Mouse (Mus musculus): Measurements from ENCODE around the gene Mrgprf.

Mrgprf gene

GRCm38 (mm10) chr7:145300321-145301007, at the start of gene Mrgprf:
Mrgprf (plus strand) TSS chr7:145300828.
- DNase-seq (ENCODE audit: low read depth, low spot score) = no peak

- peak; percentile 26 for DNase-seq (ENCODE audit: low read depth, low spot score)
Measured at GRCm38 (mm10) chr7:145252715-145253476, 47.7 kb upstream of the Mrgprf start.

DNA sequence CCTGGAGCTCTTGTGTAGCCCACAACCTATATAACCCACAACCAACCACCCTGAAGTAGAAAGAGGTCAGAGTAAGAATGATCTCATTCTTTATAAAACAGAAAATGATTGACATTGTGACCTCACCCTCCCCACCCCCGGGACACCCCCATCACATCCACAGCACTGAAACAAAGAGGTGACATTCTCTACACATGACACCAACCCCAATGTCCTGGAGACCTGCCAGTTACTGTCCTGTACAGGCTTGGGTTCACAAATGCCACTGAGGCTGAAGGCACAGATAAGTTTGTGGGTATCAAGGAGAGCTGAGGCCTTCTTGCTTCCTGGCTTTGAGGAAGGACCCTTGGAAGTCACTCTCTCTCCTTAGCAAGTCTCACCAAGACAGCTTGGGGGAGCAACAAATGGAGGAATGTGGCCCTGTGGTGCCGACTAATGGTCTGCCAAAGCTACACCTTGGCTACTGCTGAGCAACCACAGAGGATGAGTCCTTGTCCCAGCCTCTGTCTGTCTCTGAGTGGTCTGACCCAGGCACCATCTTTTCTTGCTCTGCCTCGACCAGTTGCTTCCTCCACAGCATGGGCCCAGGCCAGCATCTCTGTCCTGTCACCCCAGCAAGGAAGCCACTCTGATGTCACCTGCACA, 46.5 kb upstream of the Mrgprf start:
- DNase-seq (ENCODE audit: low read depth, low spot score) = no peak

DNA sequence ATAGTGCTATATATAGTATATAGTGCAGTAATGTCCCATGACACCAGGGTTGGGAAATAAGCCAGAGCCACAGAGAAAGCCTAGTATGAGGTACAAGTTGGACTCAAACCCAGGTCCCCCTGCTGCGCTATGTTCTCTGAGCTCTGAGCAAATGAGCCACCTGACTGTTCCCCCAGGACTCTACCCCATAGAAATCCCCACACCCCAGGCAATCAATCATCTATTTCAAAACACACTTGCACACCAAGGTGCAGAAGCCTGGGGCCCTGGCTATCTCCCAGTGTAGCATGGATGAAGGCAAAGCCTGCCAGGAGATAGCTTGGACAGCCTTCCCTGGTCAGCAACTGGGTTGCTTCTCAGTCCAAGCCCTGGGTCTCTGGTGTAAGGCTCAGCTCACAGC, 44.5 kb upstream of the Mrgprf start:
- DNase-seq (ENCODE audit: low read depth, low spot score) = no peak

DNA sequence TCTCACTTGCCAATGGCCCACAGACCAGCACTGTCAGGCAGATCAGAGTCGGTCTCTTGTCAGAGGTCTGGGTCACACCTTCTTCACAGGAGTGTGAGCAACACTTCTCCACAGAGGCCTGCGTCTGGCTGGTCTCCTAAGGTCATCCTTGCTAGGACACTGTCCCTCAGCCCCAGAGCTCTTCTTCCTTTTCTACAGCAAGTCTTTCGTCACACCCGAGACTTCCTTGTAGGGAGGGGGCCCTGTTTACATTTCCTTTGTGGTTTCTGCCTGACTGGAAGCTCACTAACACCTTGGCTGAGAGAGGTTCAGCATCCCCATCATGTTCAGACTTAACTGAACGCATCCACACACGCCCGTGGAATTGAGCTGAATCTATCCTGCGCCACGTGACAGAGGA, 36.4 kb upstream of the Mrgprf start:
- DNase-seq (ENCODE audit: low read depth, low spot score) = no peak

DNA sequence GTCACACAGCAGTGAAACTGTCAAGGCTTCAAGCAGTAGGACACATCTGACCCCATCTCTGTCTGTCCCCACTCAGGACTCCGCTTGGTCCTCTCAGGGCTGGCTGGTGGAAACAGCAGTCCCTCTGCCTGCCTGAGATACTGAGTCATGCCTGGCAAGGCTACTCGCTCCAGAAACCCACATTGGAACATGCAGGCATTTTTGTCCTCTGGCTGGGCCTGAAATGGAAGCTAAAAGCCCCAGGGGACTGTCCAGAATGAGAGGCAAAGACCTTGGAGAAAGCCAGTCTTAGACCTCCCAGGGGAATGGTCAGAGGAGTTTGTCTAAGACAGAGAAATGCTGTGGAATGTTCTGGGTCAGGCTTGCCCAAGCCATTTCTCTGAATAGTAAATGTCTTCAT, 34.6 kb upstream of the Mrgprf start:
- DNase-seq (ENCODE audit: low read depth, low spot score) = no peak

- DNase-seq (ENCODE audit: low read depth, low spot score) = no peak
Measured at GRCm38 (mm10) chr7:145268890-145269289, 31.7 kb upstream of the Mrgprf start.

DNA sequence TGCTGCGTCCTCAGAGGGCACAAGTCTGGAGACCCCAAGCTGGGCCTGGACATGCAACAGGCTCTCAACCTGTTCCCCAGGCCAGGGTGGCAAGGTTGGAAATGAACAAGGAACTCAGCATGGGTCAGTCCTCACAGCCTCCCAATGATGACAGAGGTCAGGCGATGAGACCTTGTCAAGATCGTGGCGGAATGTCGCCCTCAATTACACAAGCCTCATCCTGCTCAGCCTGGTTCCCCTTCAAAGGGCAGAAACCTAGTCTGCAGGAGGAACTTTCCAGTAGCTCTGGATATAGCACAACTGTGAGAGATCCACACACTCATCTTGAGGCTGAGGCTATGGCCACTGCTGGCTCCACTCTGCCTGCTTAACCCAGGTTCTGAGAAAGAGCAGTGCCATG, 29.7 kb upstream of the Mrgprf start:
- no peak for DNase-seq (ENCODE audit: low read depth, low spot score)

DNA sequence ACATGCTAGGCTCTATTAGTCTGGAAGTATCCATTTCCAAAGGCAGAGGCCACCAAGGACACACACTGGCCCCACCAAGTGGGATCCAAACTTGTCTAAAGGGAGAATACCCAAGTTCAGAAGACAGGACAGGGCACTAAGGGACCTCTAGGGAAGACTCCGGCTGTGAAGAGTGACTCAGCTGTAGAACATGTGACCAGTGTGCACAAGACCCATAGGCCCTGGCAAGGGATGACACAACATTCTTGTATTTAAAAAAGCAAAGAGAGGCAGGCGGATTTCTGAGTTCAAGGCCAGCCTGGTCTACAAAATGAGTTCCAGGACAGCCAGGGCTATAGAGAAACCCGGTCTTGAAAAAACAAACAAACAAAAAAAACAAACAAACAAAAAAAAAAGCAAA, 25.1 kb upstream of the Mrgprf start:
- no peak for DNase-seq (ENCODE audit: low read depth, low spot score)

- no peak for DNase-seq (ENCODE audit: low read depth, low spot score)
Measured at GRCm38 (mm10) chr7:145281396-145281795, 19.2 kb upstream of the Mrgprf start.

DNA sequence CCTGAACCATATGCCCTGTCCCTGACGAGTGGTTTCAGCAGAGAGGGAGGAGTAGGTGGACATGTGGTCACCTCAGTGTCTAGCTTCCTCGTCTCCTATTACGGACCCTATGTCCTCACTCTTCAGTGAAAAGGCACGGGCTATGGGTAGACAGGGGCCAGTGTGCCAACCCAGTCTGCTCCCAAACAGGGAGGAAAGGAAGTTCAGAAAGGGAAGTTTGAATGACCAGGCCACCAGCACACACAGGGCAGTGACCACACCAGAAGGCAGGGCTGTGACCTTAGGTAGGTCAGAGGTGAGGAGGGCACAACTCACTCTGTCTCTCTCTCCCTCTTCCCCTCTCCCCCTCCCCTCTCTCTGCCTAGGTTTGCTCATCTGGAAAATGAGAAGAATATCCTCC, 17.6 kb upstream of the Mrgprf start:
- no peak for DNase-seq (ENCODE audit: low read depth, low spot score)

GRCm38 (mm10) chr7:145283487-145284187, 17.0 kb upstream of the Mrgprf start, which contains the start of gene Tpcn2:
Tpcn2 (minus strand) TSS chr7:145284011.
- peak; percentile 80 for DNase-seq (ENCODE audit: low read depth, low spot score)

GRCm38 (mm10) chr7:145284293-145284692, 16.3 kb upstream of the Mrgprf start:
- no peak for DNase-seq (ENCODE audit: low read depth, low spot score)

DNA sequence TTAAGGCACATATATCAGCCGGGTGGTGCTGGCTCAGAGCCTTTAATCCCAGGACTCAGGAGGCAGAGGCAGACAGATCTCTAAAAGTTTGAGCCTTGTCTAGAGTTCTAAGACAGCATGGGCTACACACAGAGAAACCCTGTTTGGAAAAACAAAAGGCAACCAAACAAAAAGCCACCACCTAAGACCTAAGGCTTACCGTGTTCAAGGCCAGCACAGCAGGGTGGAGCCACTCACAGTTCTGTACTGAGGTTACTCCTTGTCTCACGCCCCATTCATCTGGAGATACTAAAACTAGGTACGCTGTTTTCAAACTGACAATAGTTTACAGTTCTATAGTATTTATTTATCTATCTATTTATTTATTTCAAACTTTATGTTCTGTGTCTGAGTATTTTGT, 15.2 kb upstream of the Mrgprf start:
- no peak for DNase-seq (ENCODE audit: low read depth, low spot score)

DNA sequence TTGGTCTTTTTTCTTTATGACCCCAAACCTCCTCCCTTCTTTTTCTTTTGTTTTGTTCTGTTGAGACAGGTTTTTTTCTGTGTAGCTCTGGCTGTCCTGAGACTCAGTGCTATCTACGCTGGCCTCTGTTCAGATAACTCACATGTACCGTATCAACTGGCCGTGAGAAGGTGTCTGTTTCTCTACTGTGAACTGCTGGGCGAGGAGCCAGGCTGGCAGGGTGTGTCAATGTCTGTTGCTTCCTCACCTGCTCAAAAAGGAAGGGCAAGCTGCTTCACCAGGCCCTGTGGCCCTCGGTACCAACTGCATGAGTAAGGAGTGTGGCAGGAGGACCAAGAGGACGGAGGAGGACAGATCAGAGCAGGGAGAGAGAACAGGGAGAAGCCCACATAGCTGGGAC, 13.2 kb upstream of the Mrgprf start:
- DNase-seq (ENCODE audit: low read depth, low spot score) = no peak

DNA sequence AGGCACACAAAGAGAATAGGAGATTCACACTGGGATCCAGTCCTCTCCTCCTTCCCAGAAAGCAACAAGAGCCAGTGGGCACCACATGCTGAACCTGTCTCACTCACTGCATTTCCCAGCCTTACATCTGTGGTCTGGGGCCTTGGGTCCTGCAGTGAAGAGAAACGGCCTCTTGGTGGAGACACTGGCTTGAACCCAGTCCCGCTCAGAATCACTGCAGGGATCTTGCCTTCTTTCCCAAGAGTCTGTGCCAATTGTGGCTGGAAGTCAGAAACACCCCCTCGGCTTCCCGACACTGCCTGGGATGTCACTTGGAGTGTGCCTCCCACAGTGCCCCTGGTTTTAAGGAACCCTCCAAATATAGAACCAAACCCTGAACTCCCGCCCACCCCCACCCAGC, 11.3 kb upstream of the Mrgprf start:
- DNase-seq (ENCODE audit: low read depth, low spot score) = peak; percentile 16

- DNase-seq (ENCODE audit: low read depth, low spot score) = no peak
Measured at GRCm38 (mm10) chr7:145291847-145292246, 8.8 kb upstream of the Mrgprf start.

- no peak for DNase-seq (ENCODE audit: low read depth, low spot score)
Measured at GRCm38 (mm10) chr7:145292726-145293125, 7.9 kb upstream of the Mrgprf start.

DNA sequence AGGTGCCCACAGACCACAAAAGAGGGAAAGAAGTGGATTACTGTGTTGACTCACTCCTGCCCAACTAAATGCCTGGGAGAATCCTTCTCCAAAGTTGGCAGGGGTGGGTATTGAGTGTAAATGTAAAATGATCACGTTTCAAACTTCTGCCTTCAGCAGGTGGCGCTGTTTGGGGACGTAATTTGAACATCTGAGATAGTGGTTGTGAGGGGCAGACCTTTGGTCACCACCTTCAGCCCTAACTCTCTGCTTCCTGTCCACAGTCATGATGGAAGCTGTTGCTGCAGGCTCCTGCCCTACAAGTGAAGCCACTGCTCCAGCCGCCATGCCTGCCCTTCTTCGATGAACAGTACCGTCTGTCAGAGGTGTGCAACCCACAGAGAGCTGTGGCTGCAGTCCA, 6.8 kb upstream of the Mrgprf start:
- no peak for DNase-seq (ENCODE audit: low read depth, low spot score)

GRCm38 (mm10) chr7:145298666-145299490, 1.8 kb upstream of the Mrgprf start:
- no peak for DNase-seq (ENCODE audit: low read depth, low spot score)

All from telencephalon, adult 2 months (tissue).